Mouse (Mus musculus) heart, embryonic 15.5 days (tissue): ENCODE data around the gene Ppp1r9b. TPM values are rescaled to one million over a fixed set of nuclear protein-coding genes. Genes with fewer than 3 reads are reported as not detected.

ENCODE experiments used
- ATAC-seq: fragments of 200-750 bp; cut with Nextera tagmentation; replicated peaks from 2 replicates; pipeline ENCODE4 v1.8.0; 2017; ENCODE audit warnings: low read depth, moderate TSS enrichment; ENCODE audit not compliant: insufficient number of reproducible peaks, insufficient read depth, low FRiP score
- H3K27ac ChIP-seq: fragments of 300-500 bp; sonication (generic); 2 replicates; pipeline ENCODE4 v1.5.1; 2015; ENCODE audit warnings: mild to moderate bottlenecking, inconsistent platforms
- H3K27me3 ChIP-seq: fragments of 300-500 bp; sonication (generic); 2 replicates; pipeline ENCODE4 v1.6.1; 2015; ENCODE audit warnings: inconsistent platforms
- H3K36me3 ChIP-seq: fragments of 300-500 bp; sonication (generic); 2 replicates; pipeline ENCODE4 v1.6.1; 2015; ENCODE audit warnings: mild to moderate bottlenecking, inconsistent platforms
- H3K4me1 ChIP-seq: fragments of 300-500 bp; sonication (generic); replicated peaks from 2 replicates; pipeline ENCODE4 v1.6.1; 2015; ENCODE audit warnings: inconsistent platforms
- H3K4me2 ChIP-seq: fragments of 300-500 bp; sonication (generic); 2 replicates; pipeline ENCODE4 v1.6.1; 2015; ENCODE audit warnings: inconsistent platforms, mild to moderate bottlenecking, moderate library complexity
- H3K4me3 ChIP-seq: fragments of 300-500 bp; sonication (generic); 2 replicates; pipeline ENCODE4 v1.5.1; 2015; ENCODE audit warnings: mild to moderate bottlenecking, inconsistent platforms
- H3K9ac ChIP-seq: fragments of 300-500 bp; sonication (generic); 2 replicates; pipeline ENCODE4 v1.6.1; 2015; ENCODE audit warnings: mild to moderate bottlenecking, inconsistent platforms
- H3K9me3 ChIP-seq: fragments of 300-500 bp; sonication (generic); replicated peaks from 2 replicates; pipeline ENCODE4 v1.6.1; 2016; ENCODE audit warnings: inconsistent platforms
- WGBS: fragments of 180-500 bp; shearing (Covaris S2); methylation state at CpG from one replicate; pipeline ENCODE4 v1.1.7; 2015; ENCODE audit warnings: mixed read lengths; 5-methylcytosine and 5-hydroxymethylcytosine counted together
- polyA plus RNA-seq: library from polyadenylated mRNA; unstranded; fragments of >200 nt; fragmentation: Nextera tagmentation; extraction: Ambion mirVana; gene quantifications from 2 replicates; pipeline ENCODE4 v1.2.1, GENCODE M21; 2015

Ppp1r9b gene
- polyA plus RNA-seq, 1 experiment from 2014 or later: 5.0 TPM

DNA sequence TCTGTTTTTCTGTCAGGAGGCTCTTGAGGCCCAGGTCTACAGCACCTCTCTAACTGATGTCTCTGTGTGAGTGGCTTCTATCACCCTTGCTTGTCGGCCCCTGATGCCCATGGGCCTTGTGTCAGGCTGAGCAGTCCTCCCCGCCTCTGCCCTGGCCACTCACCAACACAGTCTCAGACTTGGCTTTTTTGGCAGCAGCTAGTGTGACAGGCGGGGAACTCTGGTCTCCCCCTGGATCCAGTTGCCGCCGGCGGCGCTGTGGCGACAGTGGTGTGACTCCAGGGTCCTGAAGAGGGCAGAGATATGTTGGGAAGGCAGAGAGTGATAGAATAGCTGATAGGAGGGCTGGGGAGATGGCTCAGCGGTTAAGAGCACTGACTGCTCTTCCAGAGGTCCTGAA lies 62.2 kb downstream of the Ppp1r9b start:
- H3K4me3 ChIP-seq: no peak overlapping the region
- no peak overlapping the region for H3K4me2 ChIP-seq
- no peaks in the 10 kb centered on the region for H3K27me3 ChIP-seq
- H3K9ac ChIP-seq: no peak overlapping the region
- peaks cover 5% of the 10 kb centered on the region for H3K4me1 ChIP-seq
- H3K9me3 ChIP-seq: no peaks in the 10 kb centered on the region
- 56% methylated on average over 9 of the region's 9 CpGs for WGBS
- H3K27ac ChIP-seq: no peak overlapping the region
- peaks cover 37% of the 10 kb centered on the region; the same call in 1 of the 2 replicates for H3K36me3 ChIP-seq
- ATAC-seq: no peak

Other genes with a start within 250 kb of the Ppp1r9b start
- 0.11 TPM in 1 of 2 replicates, not detected in the other for gene Cdc34b, start 249.3 kb upstream of the Ppp1r9b start, polyA plus RNA-seq
- not detected in 2 replicates for gene Tmem92, start 208.3 kb upstream of the Ppp1r9b start, polyA plus RNA-seq
- 825 and 1,122 TPM in 2 replicates for gene Col1a1, start 54.8 kb upstream of the Ppp1r9b start, polyA plus RNA-seq
- 0.15 and 0.22 TPM in 2 replicates for gene Hils1, start 23.4 kb upstream of the Ppp1r9b start, polyA plus RNA-seq
- gene Sgca, start 14.7 kb upstream of the Ppp1r9b start, polyA plus RNA-seq: 22.1 and 24.7 TPM in 2 replicates
- gene Samd14, start 18.8 kb downstream of the Ppp1r9b start, polyA plus RNA-seq: 8.0 and 13.2 TPM in 2 replicates
- 114 and 117 TPM in 2 replicates for gene Pdk2, start 50.3 kb downstream of the Ppp1r9b start, polyA plus RNA-seq
- gene Itga3, start 85.8 kb downstream of the Ppp1r9b start, polyA plus RNA-seq: 9.7 and 12.9 TPM in 2 replicates
- gene Dlx3, start 129.1 kb downstream of the Ppp1r9b start, polyA plus RNA-seq: 0.08 and 0.10 TPM in 2 replicates
- 0.08 and 0.10 TPM in 2 replicates for gene Dlx4, start 155.2 kb downstream of the Ppp1r9b start, polyA plus RNA-seq